Mouse (Mus musculus) telencephalon, adult 2 months (tissue): ENCODE measurements at regions not wholly inside any gene's neighbourhood (a gene's known extent, or its start where the extent isn't known, plus 50 kb on each side); places are given as distances from the start of the nearest gene placed in this dataset.

Experiments
- DNase-seq: peaks from one replicate; pipeline ENCODE4 v3.0.0-alpha.2; 2011; ENCODE audit warnings: low read depth, low spot score

- no peak for DNase-seq
Measured at GRCm38 (mm10) chr6:31083701-31084100, 124.8 kb upstream of the Klf14 start.

GRCm38 (mm10) chr6:31085063-31085759 lies 126.3 kb upstream of the Klf14 start:
- no peak for DNase-seq

GRCm38 (mm10) chr6:31085760-31086108 lies 126.9 kb upstream of the Klf14 start:
- DNase-seq: no peak

- DNase-seq: no peak
Measured at GRCm38 (mm10) chr6:31086283-31086682, 127.4 kb upstream of the Klf14 start.

GRCm38 (mm10) chr6:31086798-31087360 lies 128.0 kb upstream of the Klf14 start:
- no peak for DNase-seq

DNA sequence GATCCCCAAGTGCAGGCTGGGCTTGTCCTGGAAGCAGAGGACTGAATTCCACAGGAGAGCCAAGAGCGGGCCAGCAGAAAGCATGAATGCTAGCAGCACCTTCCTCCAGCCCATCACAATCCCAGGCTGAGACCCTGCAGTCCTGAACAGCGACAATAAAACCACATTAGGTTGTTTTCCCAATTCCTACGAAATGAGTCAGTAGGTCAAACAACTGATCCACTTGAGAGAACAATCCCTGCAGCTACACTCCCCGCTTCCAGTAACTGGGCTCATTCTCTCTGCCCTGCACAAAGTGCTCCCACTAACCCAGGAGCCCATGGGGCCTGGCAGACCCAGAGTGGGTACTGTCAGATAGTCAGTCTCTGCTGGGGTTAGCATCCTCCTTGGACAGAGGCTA lies 128.6 kb upstream of the Klf14 start:
- DNase-seq: no peak

DNA sequence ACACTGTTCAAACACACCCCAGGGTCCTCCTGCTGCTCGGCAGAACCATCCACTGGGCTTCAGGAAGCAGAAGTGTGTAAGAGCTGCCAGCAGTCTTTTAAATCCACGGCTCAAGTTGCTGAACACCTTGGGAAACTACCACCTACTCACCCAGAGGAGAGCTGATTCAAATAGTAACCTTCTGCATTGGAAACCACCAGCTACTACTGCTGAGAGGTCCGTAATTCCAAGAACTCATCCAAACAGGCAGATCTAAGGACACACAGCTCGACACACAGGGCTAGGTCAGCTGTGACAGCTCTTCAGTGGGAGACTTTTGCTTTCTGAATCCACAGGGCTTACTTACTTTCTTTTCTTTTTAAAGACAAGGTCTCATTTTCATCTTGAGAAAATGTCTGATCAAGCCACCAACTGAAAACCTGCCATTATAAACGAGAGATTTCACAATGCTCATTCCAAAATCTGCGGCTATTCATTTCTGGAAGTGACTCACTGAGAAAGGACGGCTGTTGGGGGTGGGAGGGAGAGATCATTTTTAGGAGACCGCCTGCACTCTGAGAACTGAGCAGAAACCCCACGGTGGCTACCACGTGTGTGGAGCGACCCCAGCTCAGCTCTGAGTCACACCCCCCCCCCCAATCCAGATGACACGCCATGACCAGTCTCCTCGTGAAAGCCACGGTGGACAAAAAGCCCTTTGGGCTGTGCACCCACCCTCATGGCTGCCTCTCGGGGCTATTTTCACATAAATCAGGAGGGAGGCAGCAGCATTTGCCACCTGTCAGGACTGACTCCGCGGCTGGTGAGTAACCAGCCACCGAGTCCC lies 129.5 kb upstream of the Klf14 start:
- DNase-seq: peak; percentile 58

GRCm38 (mm10) chr6:31088973-31089368 lies 130.1 kb upstream of the Klf14 start:
- DNase-seq: peak; percentile 33

DNA sequence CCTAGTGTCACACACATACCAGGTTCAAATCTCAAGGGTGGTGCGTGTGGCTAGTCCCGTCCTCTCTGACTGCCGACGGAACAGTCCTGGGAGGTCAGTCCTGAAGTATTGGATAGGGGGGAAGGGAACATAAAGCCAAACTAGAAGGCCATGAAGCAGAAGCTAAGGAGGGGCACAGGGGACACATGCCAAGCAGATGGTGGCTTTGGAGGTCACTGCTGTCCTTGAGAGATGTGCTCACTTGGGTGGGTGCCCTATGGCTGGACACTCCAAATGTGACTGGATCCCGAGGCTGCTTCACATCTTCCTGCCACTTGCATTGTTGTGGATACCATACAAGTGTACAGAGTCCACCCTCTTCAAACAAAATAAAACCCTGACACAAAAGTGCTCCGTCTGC lies 131.4 kb upstream of the Klf14 start:
- no peak for DNase-seq

DNA sequence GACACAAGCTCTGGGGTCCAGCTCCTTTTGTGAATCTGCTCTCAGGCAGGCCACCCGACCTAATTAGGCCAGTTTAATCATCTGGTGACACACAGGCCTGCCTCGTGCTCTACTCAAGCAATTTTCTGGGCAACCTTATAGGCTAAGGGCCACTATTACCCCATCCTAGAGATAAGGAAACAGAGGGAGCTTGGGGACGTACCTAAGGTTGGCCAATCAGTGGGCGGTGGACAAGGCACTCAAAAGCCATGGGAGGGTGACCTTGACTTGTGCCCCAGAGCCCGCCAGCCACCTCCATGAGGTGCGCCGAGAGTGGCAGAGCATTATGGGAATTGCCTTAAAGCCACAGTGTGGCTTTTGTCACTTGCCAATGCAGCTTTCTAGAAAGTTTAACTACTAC lies 131.9 kb upstream of the Klf14 start:
- no peak for DNase-seq

DNA sequence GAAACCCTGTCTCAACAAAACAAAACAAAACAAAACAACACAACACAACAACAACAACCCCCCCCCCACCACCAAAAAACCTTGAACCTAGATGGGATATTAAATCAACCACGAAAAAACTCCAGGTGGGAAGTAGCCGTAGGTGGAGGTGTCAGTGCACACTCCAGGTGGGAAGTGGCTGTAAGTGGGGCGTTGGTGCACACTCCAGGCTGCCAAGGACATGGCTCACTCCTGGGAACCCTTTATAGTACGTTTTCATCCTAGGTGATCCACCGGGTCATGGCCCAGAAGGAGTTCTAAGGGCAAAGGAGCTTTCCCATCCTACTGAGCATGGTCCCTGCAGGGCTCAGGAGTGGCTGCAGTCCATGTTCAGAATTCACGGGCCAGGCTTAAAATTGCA lies 133.4 kb upstream of the Klf14 start:
- no peak for DNase-seq

GRCm38 (mm10) chr6:31092760-31093159 lies 133.9 kb upstream of the Klf14 start:
- DNase-seq: no peak

GRCm38 (mm10) chr6:31095943-31096714 lies 137.3 kb upstream of the Klf14 start:
- no peak for DNase-seq

GRCm38 (mm10) chr6:31096787-31097186 lies 137.9 kb upstream of the Klf14 start:
- no peak for DNase-seq

DNA sequence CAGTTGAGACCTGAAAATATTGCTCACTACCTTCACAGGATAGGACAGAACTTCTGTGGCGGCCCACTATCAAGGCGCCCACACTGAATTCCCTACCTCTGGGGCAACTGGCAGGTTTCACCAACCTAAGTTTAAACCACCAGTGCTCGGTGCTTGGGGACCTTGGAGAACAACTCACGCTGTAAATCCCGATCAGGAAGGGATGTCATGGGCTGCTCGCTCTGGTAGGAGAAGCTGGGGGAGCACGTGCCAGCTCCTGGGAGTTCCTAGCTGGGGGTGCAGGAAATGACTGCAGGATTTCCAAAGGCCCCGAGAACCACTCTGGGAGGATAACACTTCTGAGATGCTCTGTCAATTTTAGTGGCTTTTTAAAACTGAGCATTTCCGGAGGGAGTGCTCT lies 138.4 kb upstream of the Klf14 start:
- no peak for DNase-seq

GRCm38 (mm10) chr6:31098106-31098505 lies 139.2 kb upstream of the Klf14 start:
- no peak for DNase-seq

DNA sequence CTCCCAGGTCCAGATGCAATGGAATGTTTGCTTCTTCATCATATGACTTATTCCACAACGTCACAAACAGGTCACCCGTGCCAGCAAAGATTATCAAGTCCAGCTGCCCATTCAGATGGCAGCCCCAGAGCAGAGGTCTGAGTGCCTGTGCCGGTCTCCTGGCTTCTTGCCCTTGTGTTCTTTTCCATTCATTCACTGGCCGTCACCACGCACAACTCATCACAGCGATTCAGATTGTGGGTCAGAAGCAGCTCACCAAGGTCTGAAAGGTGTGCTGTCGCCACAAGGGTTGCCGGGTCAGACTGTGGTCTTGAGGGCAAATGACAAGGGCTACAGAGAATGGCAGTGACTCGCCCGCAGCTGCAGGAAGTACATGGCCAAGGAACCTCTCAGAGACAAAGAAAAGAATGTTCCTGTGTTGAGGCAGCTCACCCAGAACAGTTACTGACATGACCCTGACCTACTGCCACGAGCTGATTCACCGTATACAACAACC lies 141.3 kb upstream of the Klf14 start:
- no peak for DNase-seq

- DNase-seq: no peak
Measured at GRCm38 (mm10) chr6:31100749-31101148, 141.9 kb upstream of the Klf14 start.

DNA sequence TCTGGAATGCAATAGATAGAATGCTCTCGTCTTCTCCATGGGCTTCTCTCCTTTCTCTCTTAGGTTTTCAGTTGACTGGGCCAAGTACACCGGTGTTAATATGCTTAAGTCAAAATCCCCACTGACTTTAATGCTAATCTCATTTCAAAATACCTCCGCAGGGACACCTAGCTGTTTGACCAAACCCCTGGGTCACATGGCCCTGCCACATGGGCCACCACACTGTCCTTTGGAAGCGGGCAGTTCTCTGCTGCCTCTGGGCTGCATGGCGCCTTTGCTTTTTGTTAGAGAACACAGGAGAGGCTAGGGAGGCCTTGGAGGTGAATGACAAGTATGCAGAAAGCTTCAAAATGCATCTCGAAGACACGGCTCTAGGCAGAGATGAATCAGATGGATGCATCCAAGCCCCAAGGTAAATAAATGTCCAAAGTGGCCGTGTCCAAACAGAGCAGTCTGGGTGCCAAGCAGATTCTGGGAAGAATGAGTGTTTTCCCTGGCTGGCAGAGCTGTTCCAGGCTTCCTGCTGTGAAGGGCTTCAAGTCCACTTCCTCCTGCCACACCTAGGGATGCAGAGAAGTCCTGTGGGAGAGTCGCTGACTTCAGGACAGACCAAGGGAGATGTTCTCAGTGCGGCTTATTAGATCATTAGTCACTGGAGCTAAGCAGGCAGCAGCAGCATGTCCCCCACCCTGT lies 147.4 kb upstream of the Klf14 start:
- no peak for DNase-seq

DNA sequence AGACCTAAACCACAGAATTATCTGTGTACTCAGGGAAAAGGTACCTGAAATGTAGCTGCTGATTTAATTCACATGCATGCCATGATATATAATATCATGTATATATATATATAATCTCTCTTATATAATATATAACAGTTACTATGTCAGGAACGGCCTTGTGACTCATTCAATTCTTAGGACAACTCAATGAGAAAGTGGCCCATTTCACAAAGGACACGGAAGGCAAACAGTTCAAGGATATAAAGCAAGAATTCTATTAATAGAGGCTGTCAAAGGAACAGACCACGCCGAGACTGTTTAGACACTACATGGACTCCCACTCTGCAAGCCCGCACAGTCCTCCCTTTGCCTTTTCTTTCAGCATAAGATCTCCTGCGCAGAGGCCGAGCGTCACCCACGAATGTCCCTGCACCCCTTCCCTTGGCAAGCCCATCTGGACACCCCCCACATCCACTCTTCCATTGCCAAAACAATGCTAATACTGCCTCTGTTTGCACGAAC lies 148.0 kb upstream of the Klf14 start:
- no peak for DNase-seq

DNA sequence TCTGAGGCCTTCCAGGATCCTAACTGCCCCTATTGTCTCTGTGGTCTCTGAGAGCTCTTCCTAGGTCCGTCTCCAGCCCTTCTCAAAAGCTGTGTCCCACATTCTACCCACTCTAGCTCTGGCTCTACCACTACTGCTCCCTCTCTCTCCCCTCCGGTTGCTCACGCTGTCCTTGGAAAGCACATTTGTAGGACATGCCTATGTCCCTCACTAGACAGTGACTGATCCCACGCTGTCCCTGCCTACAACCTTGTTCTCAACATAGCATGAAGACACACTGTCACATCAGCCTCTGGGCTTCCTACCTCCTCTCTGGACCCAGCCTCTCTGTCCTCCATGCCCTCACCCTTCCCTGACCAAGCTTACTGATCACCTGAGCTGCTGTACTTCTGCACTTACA lies 148.5 kb upstream of the Klf14 start:
- DNase-seq: no peak
